Mouse (Mus musculus): ENCODE results near the gene Pank4. TPM values are rescaled to one million over a fixed set of nuclear protein-coding genes. Genes with fewer than 3 reads are reported as not detected.

Pank4 gene
- 36.7 and 39.8 TPM in 2 replicates for total RNA-seq (2014; rRNA removed)
- 27.3 and 28.8 TPM in 2 replicates for polyA plus RNA-seq (2015; fragmentation: Nextera tagmentation; extraction: Ambion mirVana)

DNA sequence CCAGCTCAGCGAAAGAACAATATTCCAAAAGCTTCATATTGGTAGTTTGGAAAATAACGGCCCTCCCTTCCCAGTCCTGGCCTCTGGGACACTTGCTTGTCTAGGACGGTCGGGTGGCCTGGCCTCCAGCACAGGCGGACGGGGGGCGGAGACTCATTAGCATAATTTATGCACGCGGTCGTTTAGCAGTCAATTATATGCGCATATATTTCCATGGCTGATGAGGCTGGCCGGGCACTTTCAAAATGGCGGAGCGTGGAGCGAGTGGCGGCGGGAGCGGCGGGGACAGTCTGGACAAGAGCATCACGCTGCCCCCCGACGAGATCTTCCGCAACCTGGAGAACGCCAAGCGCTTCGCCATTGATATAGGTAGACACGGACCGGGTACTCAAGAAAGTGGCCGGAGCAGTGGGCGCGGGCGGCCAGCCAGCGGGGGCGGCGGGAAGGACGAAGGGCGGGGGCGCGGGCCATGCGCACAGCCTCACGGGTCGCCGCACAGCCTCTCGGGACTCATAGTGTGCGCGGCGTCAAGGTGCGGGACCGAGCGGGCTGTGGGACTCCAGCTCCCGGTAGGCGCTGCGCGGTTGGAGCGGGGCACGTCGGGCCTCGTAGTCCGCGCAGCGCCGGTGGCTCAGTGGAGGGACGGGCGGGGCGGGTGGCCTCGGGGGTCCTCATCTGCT, at the start of gene Pank4:
Gene Pank4 (plus strand): TSS at position 223 of the 680 bp plus-strand sequence.
- no peaks in the 10 kb centered on the region for H3K9me3 ChIP-seq (ENCODE audit: low read length)
- ATAC-seq (ENCODE audit: low FRiP score) (peak; percentile 89), DNase-seq (ENCODE audit: low spot score) (peak; percentile 94)
- H3K4me3 ChIP-seq (ENCODE audit: low read depth, low read length) = peak within 1 kb of the TSS; percentile 76
- WGBS = under 1% methylated on average over 44 of the region's 66 CpGs
- H3K36me3 ChIP-seq (ENCODE audit: insufficient read depth, low read length) = 0 out of 2 replicates have a peak, but pooled peaks cover under 1% of the 10 kb centered on the region
- no peaks in the 10 kb centered on the region for H3K27me3 ChIP-seq (ENCODE audit: insufficient read depth, low read length)
- peaks cover 29% of the 10 kb centered on the region; the same call in 1 of the 2 replicates for H3K4me1 ChIP-seq (ENCODE audit: insufficient read depth, low read length)
- H3K27ac ChIP-seq (ENCODE audit: low read depth, low read length) = peak within 1 kb of the TSS; percentile 95
- TF ChIP-seq CTCF (IDR thresholded peaks at IDR 0.05) = no peak
- H3K9ac ChIP-seq (replicated peaks; ENCODE audit: low read length, poor library complexity, severe bottlenecking) = peak within 1 kb of the TSS; percentile 86
- peak within 1 kb of the TSS; percentile 92 for H3K4me2 ChIP-seq (ENCODE audit: low read depth, low read length, poor library complexity, severe bottlenecking)

DNA sequence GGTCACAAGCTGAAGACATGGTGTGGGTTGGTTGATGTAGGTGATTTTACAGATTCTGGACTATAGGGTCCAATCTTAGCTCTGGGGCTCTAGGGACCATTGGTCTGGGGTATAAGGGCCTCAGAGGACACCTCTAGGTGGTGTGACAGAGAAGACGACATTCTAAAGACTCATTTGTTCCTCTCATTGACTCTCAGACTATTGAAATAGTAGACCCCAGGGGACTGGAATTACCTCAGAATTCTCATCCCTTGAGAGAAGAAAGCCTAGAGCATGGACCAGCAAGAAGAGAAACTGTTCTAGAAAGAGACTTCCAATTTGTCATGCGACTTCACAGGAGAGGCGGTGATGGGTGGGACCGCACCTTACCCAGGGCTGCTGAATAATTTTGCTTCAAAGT, 49.7 kb upstream of the Pank4 start:
- 96% methylated on average over 4 of the region's 4 CpGs for WGBS

DNA sequence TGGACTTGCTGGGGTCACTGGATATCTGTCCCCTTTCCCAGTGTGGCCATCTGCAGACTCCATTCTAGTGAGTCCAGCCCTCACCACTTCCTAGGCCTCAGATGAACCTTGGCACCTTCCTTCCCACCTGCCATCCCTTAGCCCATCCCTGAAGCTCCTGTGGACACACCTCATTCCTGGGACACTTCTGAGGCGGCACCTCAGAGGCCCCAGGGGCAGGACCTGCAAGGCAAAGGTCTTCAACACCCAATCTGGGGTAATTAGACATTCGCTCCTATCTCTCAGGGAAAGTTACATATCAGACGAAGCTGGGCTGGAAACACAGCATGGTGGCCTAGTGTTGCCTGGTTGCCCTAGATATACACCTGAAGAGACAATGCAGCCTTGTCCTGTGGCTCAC, 49.2 kb upstream of the Pank4 start:
- no peak for ATAC-seq (ENCODE audit: low FRiP score)
- Histone ChIP-seq H3K9ac (replicated peaks; ENCODE audit: low read length, poor library complexity, severe bottlenecking) (no peak overlapping the region), H3K9me3 (ENCODE audit: low read length) (no peaks in the 10 kb centered on the region), H3K4me1 (ENCODE audit: insufficient read depth, low read length) (no peaks in the 10 kb centered on the region), H3K36me3 (ENCODE audit: insufficient read depth, low read length) (no peaks in the 10 kb centered on the region), H3K4me3 (ENCODE audit: low read depth, low read length) (no peak overlapping the region), H3K27me3 (ENCODE audit: insufficient read depth, low read length) (no peaks in the 10 kb centered on the region), H3K27ac (ENCODE audit: low read depth, low read length) (no peak overlapping the region), H3K4me2 (ENCODE audit: low read depth, low read length, poor library complexity, severe bottlenecking) (no peak overlapping the region)
- no peak for DNase-seq (ENCODE audit: low spot score)
- WGBS = 90% methylated on average over 3 of the region's 3 CpGs
- TF ChIP-seq CTCF (IDR thresholded peaks at IDR 0.05) = no peak

More for the DNA sequence above, 49.7 kb upstream of the Pank4 start:
- Histone ChIP-seq H3K4me1 (ENCODE audit: insufficient read depth, low read length) (no peaks in the 10 kb centered on the region), H3K27ac (ENCODE audit: low read depth, low read length) (no peak overlapping the region), H3K4me3 (ENCODE audit: low read depth, low read length) (no peak overlapping the region), H3K4me2 (ENCODE audit: low read depth, low read length, poor library complexity, severe bottlenecking) (no peak overlapping the region), H3K9ac (replicated peaks; ENCODE audit: low read length, poor library complexity, severe bottlenecking) (no peak overlapping the region), H3K36me3 (ENCODE audit: insufficient read depth, low read length) (no peaks in the 10 kb centered on the region), H3K9me3 (ENCODE audit: low read length) (no peaks in the 10 kb centered on the region), H3K27me3 (ENCODE audit: insufficient read depth, low read length) (no peaks in the 10 kb centered on the region)
- no peak for DNase-seq (ENCODE audit: low spot score)
- TF ChIP-seq CTCF (IDR thresholded peaks at IDR 0.05) = no peak
- ATAC-seq (ENCODE audit: low FRiP score) = no peak

DNA sequence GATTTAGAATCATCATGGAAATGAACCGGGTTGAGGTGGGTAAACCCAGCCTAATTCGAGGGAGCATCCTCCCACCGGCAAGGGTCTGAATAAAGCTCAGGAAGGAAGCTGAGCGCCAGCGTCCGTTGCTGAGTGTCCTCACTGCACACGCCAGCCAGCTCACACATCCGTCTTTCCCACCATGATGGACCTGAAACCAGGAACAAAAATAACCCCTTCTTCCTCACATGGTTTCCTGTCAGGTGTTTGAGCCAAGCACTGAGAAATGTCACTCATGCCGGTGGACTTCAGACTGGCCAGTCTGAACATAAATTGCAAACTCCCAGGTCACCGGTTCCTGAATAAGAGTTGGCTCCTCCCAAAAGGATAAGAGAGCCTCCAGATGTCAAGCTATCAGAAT, 48.6 kb upstream of the Pank4 start:
- H3K4me1 ChIP-seq (ENCODE audit: insufficient read depth, low read length) = no peaks in the 10 kb centered on the region
- H3K9me3 ChIP-seq (ENCODE audit: low read length) = no peaks in the 10 kb centered on the region
- no peak overlapping the region for H3K9ac ChIP-seq (replicated peaks; ENCODE audit: low read length, poor library complexity, severe bottlenecking)
- H3K27me3 ChIP-seq (ENCODE audit: insufficient read depth, low read length) = no peaks in the 10 kb centered on the region
- no peak overlapping the region for H3K4me3 ChIP-seq (ENCODE audit: low read depth, low read length)
- no peak for TF ChIP-seq CTCF (IDR thresholded peaks at IDR 0.05)
- WGBS = 85% methylated on average over 10 of the region's 10 CpGs
- no peak for ATAC-seq (ENCODE audit: low FRiP score)
- H3K27ac ChIP-seq (ENCODE audit: low read depth, low read length) = no peak overlapping the region
- H3K36me3 ChIP-seq (ENCODE audit: insufficient read depth, low read length) = no peaks in the 10 kb centered on the region
- DNase-seq (ENCODE audit: low spot score) = no peak
- no peak overlapping the region for H3K4me2 ChIP-seq (ENCODE audit: low read depth, low read length, poor library complexity, severe bottlenecking)

DNA sequence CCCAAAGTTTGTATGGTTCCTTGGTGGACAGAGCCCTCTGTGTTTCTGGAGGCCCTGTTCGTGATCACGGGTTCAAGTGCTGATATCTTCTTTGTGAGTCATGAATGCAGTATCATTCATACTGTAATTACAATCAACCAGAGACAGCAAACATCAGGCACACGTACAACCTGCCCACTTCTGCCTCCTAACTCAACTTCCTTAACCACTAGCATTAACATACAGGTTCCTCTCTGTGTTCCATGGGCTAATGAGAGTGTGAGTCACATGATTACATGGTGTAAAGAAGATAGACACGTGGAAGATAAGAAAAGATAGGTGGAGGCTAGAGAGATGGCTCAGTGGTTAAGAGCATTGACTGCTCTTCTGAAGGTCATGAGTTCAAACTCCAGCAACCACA, 47.3 kb upstream of the Pank4 start:
- no peak for DNase-seq (ENCODE audit: low spot score)
- TF ChIP-seq CTCF (IDR thresholded peaks at IDR 0.05) = no peak
- Histone ChIP-seq H3K4me3 (ENCODE audit: low read depth, low read length) (no peak overlapping the region), H3K4me2 (ENCODE audit: low read depth, low read length, poor library complexity, severe bottlenecking) (no peak overlapping the region), H3K27me3 (ENCODE audit: insufficient read depth, low read length) (no peaks in the 10 kb centered on the region), H3K4me1 (ENCODE audit: insufficient read depth, low read length) (no peaks in the 10 kb centered on the region), H3K9me3 (ENCODE audit: low read length) (no peaks in the 10 kb centered on the region), H3K27ac (ENCODE audit: low read depth, low read length) (no peak overlapping the region), H3K36me3 (ENCODE audit: insufficient read depth, low read length) (no peaks in the 10 kb centered on the region), H3K9ac (replicated peaks; ENCODE audit: low read length, poor library complexity, severe bottlenecking) (no peak overlapping the region)
- ATAC-seq (ENCODE audit: low FRiP score) = no peak
- 82% methylated on average over 4 of the region's 4 CpGs for WGBS

DNA sequence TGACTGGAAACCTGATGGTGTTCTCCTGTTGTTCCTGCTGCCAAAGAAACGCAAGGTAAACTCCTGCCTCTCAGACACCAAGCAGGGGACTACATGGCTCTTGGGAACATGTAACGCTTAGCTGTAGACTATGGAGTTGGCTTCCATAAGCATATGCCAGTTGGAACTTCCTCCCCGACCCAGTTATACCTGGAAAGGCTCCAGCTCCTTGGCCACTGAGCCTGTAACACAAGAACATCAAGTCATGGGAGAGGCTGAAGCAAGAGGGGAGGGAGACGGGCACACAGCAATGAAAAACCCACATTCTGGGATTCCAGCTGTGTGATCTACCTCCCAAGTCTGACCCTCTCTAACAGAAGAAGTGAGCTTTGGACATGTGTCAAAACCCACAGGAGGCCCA, 41.6 kb upstream of the Pank4 start:
- H3K4me3 ChIP-seq (ENCODE audit: low read depth, low read length) = no peak overlapping the region
- H3K4me1 ChIP-seq (ENCODE audit: insufficient read depth, low read length) = no peaks in the 10 kb centered on the region
- no peak overlapping the region for H3K9ac ChIP-seq (replicated peaks; ENCODE audit: low read length, poor library complexity, severe bottlenecking)
- TF ChIP-seq CTCF (IDR thresholded peaks at IDR 0.05) = no peak
- DNase-seq (ENCODE audit: low spot score) (no peak), ATAC-seq (ENCODE audit: low FRiP score) (no peak)
- H3K9me3 ChIP-seq (ENCODE audit: low read length) = no peaks in the 10 kb centered on the region
- H3K36me3 ChIP-seq (ENCODE audit: insufficient read depth, low read length) = no peaks in the 10 kb centered on the region
- H3K27me3 ChIP-seq (ENCODE audit: insufficient read depth, low read length) = no peaks in the 10 kb centered on the region
- WGBS = 85% methylated on average over 4 of the region's 4 CpGs
- H3K4me2 ChIP-seq (ENCODE audit: low read depth, low read length, poor library complexity, severe bottlenecking) = no peak overlapping the region
- H3K27ac ChIP-seq (ENCODE audit: low read depth, low read length) = no peak overlapping the region
